Mouse (Mus musculus) embryo, embryonic 10 days (tissue): ENCODE results near the gene Tnfaip2.

Experiments
- DNase-seq: peaks from one replicate; pipeline ENCODE4 v3.0.0-alpha.2; 2015; ENCODE audit warnings: low spot score

The Tnfaip2 gene

DNA sequence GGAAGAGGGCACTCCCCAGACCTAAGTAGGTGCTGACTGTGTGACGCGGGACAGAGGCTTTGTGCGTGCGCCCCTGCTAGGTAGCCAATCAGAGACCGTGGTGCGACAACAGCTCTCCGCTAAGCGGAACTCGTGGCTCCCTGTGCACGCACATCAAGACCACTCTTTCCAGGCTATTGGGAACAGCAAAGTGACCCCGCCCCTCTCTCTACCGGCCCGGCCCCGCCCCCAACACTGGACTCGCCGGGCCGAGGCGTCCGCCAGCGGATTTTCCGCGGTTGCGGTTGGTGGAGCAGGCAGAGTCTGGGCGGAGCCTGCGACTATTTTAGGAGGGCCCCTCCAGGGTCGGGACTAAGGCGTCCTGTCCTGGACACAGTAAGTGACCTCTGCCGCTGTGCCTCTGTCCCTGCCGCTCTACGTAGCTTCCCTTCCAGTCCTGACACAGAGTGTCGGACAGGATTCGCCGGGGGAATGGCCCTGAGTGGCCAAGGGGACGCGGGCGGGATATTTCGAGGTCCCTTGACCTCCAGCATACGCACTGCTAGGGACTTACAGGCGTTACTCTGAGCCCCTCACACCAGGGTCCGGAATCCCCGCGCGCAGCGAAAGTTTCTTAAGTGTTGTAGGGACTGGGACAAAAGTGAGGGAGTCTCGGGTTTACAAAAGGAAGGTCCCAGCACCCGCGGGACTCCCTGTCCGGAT, at the start of gene Tnfaip2:
TSS of gene Tnfaip2 (plus strand) at position 161 of the 702 bp plus-strand sequence.
- DNase-seq, result peak; percentile 81

DNA sequence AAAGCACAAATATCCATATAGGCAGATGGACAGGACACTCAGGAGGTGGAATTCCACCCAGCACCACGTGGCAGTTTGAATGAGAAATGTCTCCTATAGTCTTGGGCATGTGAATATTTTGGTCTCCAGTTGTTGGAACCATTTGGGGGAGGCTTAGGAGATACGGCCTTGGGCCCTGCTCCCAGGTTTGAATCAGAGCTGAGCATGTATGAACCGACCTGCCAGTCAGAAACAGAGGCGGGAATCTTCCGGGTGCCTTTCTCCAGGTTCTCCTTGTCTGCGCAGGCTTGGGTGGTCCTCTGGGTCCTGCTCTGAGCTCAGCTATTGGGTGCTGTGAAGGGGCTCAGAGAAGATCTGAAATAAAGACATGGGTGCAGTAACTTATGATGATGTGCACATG, 48.3 kb upstream of the Tnfaip2 start:
- DNase-seq, result no peak

DNA sequence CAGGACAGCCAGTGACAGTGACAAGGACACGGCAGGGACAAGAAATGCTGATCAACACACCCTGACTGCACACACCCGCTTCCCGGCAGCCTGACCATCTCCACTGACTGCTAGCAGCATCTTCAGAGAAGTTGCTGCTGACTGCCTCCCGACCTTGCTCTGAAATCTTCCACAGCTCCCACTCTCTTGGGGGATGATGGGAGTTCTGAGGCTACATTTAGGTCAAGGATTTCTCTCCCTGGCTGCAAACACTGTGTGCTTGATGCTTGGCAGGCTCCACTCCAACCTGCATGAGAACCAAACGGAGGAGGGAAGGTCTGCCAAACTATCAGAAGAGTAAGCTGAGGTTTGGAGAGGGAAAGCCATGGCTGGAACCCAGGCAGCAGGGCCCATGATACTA, 45.3 kb upstream of the Tnfaip2 start:
- no peak for DNase-seq

DNA sequence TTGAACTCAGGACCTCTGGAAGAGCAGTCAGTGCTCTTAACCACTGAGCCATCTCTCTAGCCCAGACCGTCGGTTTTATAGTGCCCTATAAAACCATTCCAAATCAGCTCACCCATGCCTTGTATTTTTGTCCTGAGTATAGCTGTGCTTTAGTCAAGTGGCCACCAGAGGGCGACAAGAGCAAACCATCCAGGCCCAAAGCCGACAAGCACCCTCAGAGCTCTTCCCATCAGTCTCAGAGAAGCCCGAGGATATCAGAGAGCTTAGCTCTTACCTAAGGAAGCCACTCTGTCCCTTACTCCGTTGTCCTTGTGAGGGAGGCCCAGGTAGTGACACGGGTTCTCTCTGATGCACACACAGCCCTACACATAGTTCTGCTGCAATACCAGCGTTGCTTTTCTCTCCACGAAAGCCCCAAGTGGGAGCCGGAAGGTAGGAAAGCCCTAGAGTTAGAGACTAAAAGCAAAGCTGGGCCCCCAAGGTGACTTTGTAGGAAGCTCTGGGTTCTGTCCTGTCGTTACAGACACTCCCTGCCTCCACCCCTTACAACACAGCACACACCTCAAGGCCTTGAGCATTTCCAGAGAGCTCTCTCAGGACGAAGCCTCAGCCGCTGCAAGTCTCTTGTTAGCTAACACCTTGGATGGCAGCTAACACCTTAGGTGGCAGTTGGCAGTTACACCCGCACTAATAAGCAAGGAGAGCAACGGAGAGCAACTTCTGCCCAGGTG, 40.6 kb upstream of the Tnfaip2 start:
- peak; percentile 90 for DNase-seq

DNA sequence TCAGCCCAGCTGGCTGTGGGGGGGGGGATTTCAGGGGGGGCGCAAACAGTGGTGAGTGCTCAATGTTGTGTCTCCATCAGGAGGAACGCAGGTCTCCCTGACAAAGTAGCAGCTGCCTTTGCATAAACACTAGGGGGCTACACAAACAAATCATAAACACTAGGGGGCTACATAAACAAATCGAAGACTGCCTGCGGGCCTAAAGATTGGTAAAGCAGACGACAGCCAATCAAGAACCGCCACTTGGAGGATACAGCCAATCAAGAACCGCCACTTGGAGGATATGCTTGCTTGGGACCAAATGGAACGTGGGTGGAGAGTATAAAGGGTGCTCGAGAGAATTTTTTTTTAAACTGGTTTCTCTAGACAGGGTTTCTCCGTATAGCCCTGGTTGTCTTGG, 37.4 kb upstream of the Tnfaip2 start:
- no peak for DNase-seq

DNA sequence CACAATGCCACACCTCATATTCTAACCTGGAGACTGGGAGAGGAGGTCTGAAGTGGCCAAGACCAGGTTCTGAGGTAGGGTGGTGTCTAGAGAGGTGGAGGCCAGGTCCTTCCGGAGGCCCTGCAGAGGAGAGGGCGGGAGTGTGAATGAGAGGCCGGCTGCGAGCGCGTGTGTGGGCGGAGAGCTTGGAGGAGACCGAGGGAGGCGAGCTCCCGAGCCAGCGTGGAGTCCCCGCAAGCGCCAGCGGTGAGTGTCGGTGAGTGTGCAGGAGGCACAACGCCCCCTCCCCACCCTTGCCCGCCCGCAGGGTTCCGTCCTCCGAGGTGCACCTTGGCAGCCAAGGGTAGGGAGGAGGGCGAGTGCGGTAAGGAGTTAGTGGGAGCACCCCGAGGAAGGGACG, 35.6 kb upstream of the Tnfaip2 start, which contains the start of gene Lbhd2:
TSS of gene Lbhd2 (plus strand) at position 188 of the 400 bp plus-strand sequence.
- no peak for DNase-seq

DNA sequence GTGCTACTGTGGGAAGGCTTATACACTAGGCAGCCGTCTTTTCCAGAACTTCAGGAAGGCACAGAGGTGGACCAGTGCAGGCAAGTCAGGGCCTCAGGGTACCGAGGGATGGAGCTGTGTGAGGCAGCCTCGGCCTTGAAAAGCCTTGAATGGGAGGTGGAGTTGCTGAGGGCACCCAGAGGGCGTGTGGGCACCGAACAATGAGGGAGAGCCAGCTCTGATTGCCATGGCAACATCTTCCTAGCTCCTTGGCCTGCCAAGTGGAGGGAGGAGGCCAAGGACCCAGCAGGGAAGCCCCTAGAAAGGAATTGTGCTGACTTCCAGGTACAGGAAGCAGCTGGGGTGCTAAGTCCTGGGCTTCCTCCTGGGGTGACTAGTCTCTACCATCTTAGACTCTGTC, 32.7 kb upstream of the Tnfaip2 start:
- no peak for DNase-seq

DNA sequence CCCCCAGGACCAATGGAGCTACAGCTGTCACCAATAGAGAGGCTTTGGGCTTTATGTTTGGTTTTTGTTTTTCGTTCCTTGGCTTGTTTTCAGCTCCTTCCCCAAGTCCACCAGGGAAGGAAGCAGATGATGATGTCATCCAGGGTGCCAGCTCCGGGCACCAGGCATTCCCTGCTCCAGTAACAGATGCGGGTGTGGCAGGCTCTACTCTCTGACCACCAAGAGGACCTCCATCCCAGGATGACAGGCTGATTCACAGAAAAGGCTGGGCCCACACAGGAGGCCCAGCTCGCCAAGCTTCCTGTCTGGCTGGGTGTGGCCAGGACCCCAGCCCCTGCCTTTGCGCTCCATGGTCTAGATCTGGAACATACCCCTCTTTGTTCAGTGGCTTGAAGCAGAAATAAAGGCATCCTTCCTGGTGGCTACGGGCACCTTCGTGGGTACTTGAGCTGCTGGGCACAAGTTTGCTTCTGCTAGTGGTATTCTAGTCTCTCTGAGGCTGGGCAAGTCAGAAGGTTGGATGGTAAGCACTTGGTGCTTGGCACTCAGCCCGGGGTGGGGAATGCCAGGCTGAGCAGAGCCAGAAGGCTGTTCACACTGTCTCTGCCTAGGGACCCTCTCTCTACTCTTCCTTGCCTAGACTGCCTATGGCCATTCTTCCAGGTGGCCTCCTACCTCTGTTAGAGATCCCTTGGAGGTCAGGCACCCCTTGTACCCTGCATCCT, 30.5 kb upstream of the Tnfaip2 start:
- no peak for DNase-seq

DNA sequence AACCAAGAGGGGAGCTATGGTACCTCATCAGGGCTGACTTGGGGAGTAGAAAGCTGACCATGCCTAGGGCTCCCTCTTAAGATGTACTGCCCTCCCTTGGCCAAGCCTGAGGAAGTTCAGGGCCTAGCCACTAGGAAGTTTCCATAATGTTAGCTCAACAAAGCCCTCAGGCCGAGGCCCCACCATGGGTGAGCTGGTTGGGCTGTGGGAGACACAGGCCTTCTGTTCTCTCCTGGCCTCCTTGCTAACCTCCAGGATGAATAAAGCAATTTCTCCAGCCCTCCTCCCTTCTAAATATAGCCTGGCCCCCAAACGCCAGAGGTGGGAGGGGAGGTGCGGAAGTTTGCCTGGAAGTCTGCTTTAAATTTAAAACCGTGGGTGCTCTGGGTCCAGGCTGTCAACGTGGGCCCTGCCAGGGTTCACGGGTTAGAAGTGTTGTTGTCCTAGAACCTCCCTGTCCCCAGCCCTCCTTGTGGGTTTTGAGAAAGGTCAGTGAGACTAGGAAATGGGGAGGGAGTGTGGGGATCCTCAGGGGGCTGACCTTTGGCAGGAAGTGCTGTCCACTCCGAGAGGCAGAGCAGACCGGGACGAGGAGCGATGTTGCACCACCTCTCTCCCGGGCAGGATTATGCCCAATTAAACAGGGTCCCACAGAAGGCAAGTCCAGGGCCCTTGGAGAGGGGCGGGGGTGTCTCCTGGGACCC, 29.5 kb upstream of the Tnfaip2 start:
- no peak for DNase-seq

DNA sequence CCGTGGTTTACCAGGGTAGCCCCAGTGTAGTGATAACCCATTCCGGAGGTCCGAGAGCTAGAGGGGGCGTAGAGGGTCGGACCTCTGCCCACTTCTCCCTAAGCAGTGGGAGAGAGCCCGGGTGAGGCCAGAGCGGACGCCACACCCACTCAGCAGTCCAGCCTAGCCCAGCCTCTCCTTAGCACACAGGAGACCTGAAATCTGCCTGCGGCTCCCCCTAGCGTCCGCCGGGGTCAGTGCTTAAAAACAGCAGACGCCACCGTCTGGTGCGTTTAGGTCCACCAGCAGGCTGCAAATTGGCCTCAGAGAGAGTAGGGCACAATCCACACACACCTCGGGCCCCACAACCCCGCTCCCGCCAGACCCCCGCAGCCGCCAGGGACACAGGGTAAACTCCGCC, 29.0 kb upstream of the Tnfaip2 start:
- peak; percentile 90 for DNase-seq

DNA sequence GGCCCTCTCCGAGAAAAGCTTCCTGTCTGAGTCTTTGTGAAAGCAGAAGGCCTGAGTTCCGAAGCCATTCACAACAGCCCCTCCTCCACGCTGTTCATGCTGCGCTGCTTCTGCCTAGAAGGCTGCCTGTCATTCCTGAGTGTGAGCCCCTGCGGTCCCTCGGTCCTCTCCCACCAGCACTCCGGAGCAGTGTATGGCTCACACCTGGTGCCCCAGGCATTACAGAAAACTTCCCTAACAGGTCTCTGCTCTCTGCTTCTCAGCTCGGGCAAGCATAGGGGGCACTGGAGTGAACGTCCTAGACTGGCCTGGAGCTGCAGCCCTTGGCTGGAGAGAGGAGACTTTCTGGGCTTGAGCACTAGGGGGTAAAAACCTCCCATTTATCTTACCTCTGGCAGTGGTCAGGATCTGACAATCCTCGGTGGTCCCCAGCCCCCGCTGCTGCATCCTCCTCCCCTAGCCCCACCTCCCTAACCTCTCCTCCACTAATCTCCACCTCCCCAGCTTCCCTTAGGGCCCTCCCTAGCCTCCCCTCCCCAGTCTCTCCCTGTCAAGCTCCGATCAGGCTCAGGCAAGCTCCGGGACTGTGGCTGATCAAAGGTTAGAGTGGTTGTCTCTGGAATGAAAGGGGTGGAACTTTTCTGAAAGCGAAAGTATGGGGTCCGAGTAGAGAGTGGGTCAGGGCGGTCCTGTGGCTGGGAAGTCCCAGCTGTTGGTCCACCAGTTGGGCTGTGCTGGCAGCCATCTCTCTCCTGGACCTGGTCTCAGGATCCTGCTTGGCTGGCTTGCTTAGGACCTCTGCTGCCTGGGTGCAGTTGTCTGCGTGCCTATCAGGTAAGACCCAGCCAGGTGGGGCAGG, 25.1 kb upstream of the Tnfaip2 start, which contains the start of gene Exoc3l4:
TSS of gene Exoc3l4 (plus strand) at position 97 of the 859 bp plus-strand sequence.
- DNase-seq, result peak; percentile 67

DNA sequence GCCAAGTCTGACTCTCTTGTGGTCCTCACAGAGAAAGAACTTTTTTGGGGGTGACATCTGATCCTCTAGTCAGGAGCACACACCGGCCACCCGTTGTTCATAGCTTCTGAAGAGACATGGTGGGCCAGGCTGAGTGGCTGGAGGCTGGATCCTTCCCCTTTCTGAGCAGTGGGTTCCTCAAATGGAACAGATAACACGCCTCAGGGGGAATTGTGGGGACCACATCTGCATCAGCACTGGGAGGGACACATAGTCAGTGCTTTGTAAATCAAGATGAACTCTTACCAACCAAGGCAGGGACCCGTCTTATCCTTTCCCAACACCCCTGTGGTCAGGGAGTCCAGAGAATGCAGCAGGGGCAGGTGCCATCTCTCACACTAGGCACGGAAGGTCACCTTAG, 22.4 kb upstream of the Tnfaip2 start:
- DNase-seq, result no peak

DNA sequence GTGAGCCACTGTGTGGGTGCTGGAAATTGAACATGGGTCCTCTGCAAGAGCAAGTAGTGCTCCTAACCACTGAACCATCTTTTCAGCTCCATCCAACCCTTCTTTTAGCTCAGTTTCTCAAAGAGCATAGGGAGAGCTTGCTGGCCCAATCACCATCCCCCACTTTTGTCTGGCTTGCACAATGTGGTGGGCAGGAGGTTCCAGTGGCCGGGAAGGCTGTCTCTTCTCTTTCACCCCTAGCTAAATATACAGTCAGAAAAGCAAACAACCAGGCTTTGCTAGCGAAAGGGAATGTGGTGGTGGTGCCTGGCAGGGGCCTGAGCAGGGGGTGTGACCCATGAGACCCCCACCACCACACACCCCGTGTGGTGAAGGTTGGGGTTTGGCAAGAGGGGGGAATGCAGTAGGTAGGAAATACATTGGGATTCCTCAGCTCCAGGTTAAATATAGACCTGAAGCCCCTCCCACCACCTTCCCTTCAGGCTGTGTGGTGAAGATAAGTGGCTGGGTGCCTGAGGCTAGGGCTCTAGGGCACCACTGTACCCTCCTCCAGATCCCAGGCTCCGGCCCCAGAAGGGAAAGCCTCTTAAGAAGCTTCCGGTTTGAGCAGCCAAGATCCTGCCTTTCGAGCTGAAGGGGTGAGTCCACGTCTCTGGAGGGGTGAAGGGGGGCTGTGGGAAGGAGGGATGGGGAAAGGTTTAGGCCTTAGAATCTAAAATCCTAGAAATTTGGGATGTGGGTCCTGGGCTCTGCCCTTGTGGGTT, 21.1 kb upstream of the Tnfaip2 start:
- DNase-seq, result no peak

DNA sequence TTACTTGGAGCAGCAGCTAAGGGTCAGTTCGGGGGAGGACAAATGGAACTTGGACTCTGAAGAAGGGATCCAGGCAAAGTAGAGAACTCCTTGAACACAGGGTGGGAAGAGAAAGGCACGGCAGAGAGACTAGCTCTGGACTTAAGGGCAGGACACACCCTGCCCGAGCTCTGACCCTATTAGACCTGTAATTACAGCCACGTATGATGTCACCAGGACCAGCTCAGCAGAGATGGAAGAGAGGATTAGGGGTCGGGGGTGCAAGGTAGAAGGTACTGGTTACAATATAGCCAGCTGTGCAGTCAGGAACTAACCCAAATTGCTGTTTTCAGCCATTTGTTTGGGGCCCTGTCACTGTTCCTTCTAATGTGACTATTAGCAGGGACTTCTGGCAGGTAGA, 19.4 kb upstream of the Tnfaip2 start:
- DNase-seq, result no peak

DNA sequence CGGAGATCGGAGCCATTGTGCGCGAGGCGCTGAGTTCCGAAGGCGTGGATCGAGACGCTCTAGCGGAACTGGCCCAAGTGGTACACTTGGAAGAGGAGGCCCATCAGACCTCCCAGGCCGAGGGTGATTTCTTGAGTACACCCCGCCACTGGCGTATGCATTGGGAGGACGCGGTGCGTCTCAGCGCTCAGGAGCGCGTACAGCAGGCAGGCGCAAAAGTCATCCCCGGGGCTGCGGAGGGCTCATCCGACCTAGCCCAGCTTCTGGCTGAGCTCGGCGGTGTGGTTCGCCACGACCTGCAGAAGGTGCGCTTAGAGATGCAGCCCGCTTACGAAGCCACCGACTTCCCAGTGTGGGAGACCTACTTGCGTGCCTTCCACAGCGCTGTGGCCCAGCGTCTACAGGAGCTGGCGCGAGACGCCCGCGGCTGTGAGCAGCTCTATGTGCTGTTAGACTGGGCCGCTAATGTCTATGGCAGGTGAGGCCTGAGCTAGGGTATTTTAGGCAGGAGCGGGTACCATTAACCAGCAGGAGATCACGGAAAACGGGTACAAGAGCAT, 18.6 kb upstream of the Tnfaip2 start:
- DNase-seq, result no peak

DNA sequence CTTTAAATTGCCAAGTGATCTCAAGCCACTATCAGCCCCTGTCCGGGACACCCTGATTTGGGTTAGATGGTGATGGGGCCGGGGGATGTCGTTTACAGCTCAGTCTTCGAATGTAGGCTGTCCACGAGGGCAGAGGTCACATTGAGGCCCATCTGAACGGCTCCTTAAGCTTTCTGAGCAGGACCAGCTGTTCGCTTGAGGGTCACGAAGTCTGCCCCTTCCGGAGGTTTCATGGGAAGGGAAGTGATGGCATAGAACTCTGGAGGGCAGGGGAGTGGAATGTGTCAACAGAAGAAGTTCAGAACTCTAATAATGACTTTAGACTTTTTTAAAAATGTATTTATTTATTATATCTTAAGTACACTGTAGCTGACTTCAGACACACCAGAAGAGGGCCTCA, 17.7 kb upstream of the Tnfaip2 start:
- no peak for DNase-seq

DNA sequence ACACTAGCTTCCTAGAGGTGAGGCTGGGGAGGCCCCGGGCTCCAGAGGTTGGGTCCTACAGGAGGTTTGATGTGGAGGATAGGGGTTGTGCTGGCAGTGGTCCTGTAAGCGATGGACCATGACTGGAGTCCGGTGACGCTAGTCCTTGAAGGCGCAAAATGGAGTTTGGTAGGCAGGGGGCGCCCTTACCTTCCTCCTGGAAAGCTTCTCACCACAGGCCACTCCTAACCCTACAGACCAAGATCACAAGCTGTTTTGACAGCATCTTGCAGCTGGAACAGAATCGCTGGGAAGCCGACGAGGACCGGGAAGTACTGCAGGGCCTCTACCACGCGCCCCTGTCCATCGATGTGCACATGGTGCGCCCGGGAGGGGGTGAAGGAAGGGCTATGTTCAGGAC, 17.0 kb upstream of the Tnfaip2 start:
- DNase-seq, result peak; percentile 93

DNA sequence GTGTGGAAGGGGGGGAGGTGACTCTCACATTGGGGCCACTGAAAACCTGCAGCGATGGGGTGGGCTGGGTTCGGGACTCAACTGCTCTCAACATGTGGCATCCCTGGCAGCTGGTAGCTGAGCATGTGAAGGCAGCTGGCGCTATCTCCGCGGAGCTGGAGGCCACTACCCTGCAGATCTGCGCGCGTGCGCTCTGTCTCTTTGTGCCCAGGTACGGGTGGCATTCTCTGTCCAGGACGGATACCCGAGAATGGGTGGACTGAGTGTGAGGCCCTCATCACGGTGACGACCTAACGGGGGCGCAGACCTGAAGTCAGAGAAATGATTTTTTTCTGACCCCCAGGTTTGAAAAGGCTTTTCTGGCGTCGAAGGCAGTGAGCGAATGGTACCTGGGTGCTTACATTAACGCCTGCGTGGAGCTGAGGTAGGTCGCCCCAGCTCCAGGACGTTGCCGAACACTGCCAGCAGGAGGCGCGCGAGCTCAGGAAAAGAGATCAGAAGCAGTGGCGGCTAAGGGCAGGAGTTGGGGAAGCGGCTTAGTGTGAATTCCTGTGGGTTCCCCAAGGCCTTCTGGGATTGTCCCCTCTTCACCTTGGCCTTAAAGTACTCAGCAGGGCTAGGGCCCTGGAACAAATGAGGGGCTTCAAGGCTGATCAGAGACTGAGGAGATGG, 16.3 kb upstream of the Tnfaip2 start:
- DNase-seq, result peak; percentile 94

DNA sequence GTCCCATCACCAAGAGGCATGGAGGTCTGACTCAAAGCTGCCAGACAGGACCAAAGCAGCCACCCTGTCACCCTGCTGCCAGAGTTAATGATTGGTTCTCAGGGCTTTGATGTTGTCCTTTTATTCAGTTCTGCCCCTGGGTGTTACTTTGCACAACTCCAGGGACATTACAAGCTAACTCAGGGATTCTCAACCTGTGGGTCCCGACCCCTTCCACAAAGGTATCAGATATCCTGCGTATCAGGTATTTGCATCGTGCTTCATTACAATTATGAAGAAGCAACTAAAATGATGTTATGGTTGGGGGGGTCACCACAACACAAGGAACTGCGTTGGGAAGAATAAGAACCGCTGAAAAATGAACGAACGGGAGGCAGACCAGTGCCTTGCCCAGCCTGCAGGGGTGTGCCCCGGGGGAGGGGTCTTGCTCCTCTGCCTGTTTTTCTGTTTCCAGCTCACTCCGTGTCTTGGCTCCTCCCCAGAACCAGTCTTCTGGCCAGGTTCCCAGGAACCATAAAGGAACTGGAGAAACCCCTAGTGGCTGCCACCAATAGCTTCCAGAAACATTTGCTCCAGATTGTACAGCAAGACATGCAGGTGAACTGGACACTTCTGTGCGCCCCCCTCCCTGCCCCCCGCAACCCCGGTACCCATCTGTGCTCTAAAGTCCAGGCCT, 14.7 kb upstream of the Tnfaip2 start:
- no peak for DNase-seq
